ENCODE assay signal across 8 mouse cellular contexts in the genomic region with DNA sequence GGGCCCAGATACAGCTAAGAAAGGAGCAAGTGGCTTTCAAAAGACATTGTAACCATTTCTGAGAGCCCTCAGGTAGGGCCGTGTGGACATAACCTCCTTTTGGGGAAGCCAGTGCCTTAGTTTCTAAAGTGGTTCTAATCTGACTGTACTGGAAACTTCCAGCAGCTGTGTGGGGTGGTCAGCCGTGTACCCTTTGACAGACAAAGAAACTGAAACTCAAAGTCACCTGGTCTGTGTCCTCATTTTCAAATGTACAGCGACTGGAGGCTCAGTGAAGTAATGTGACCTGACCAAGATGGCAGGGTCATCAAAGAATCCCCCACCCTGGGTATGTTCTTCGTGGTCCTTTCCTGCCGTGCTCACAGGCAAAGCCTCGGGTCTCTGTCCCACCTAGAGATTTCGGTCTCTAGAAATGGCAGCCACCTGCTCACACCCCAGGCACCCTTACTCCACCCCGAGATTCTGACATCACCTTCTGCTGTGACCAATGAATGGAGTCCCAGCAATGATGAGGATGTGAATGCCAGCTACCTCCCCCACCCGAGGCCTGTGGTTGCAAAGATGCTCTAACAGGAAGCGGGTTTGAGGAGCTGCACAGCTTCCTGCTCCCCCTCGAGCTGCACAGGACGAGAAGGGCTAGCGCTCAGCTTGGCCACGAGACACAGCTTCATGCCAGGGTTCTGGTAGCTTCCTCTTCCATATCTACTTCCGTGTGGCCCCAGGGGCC. TPM values are rescaled to one million over a fixed set of nuclear protein-coding genes. Genes with fewer than 3 reads are reported as not detected.
DNase-seq lines count a peak whose midpoint lies in the region; ATAC-seq and TF ChIP-seq lines count a peak whose summit lies in the region.

Arhgap30 (plus strand) TSS at position 579 of the 727 bp plus-strand sequence.

- H3K27ac ChIP-seq in gastrocnemius, adult 2 months: peak within 1 kb of the TSS; percentile 54
- no peak within 1 kb of the TSS; the same call in 1 of the 2 replicates for H3K27ac ChIP-seq in lung, embryonic 16.5 days (ENCODE audit: low read length)
- H3K27ac ChIP-seq in stomach, embryonic 15.5 days: peak within 1 kb of the TSS; percentile 40; the same call in 1 of the 2 replicates
- H3K27ac ChIP-seq in forebrain, embryonic 14.5 days (ENCODE audit: low read depth, low read length): no peak within 1 kb of the TSS

- TF ChIP-seq CTCF in gastrocnemius, adult 2 months (IDR thresholded peaks at IDR 0.05): no peak

- no peaks in the 10 kb centered on the region for H3K9me3 ChIP-seq in lung, embryonic 16.5 days (ENCODE audit: control insufficient read depth, low read length)
- H3K9me3 ChIP-seq in stomach, embryonic 15.5 days: no peaks in the 10 kb centered on the region
- H3K9me3 ChIP-seq in forebrain, embryonic 14.5 days (replicated peaks; ENCODE audit: control insufficient read depth, low read length): no peaks in the 10 kb centered on the region

- no peaks in the 10 kb centered on the region for H3K27me3 ChIP-seq in lung, embryonic 16.5 days (ENCODE audit: control insufficient read depth, insufficient read depth, low read depth, low read length)
- H3K27me3 ChIP-seq in stomach, embryonic 15.5 days (replicated peaks): no peaks in the 10 kb centered on the region
- no peaks in the 10 kb centered on the region for H3K27me3 ChIP-seq in forebrain, embryonic 14.5 days (replicated peaks; ENCODE audit: control insufficient read depth, insufficient read depth, low read length)

- no peak within 1 kb of the TSS for H3K9ac ChIP-seq in lung, embryonic 16.5 days (ENCODE audit: low read length)
- no peak within 1 kb of the TSS for H3K9ac ChIP-seq in stomach, embryonic 15.5 days
- H3K9ac ChIP-seq in forebrain, embryonic 14.5 days (ENCODE audit: low read length): no peak within 1 kb of the TSS

- no peaks in the 10 kb centered on the region for H3K36me3 ChIP-seq in lung, embryonic 16.5 days (ENCODE audit: control insufficient read depth, insufficient read depth, low read length)
- H3K36me3 ChIP-seq in stomach, embryonic 15.5 days: no peaks in the 10 kb centered on the region
- no peaks in the 10 kb centered on the region for H3K36me3 ChIP-seq in forebrain, embryonic 14.5 days (ENCODE audit: control insufficient read depth, insufficient read depth, low read length)

- no peak within 1 kb of the TSS for H3K4me2 ChIP-seq in lung, embryonic 16.5 days (ENCODE audit: low read depth, low read length)
- H3K4me2 ChIP-seq in stomach, embryonic 15.5 days: no peak within 1 kb of the TSS
- H3K4me2 ChIP-seq in forebrain, embryonic 14.5 days (ENCODE audit: low read length): no peak within 1 kb of the TSS

- peak; percentile 86 for ATAC-seq in CD4-positive, CD25-positive, alpha-beta regulatory T cell, adult 4 months
- ATAC-seq in lung, embryonic 16.5 days (ENCODE audit: low read depth): 0 out of 2 replicates have a peak, but pooled peaks have one; percentile 35
- ATAC-seq in stomach, embryonic 15.5 days (ENCODE audit: insufficient read depth, low FRiP score, low read depth): peak; percentile 19; the same call in 1 of the 2 replicates
- ATAC-seq in forebrain, embryonic 14.5 days: no peak

- 69% methylated on average over 15 of the region's 15 CpGs for WGBS in lung, embryonic 16.5 days
- WGBS in stomach, embryonic 15.5 days: 76% methylated on average over 15 of the region's 15 CpGs
- 82% methylated on average over 15 of the region's 15 CpGs for WGBS in forebrain, embryonic 14.5 days

- peak; percentile 43 for DNase-seq in gastrocnemius, adult 2 months
- DNase-seq in gastrocnemius, adult 8-10 months (ENCODE audit: low spot score in 2 of 2): no peak
- DNase-seq in heart, adult 9 months (ENCODE audit: low spot score in 2 of 2): peak; percentile 49 to 82
- no peak for DNase-seq in forebrain, embryonic 14.5 days (ENCODE audit: low spot score)
- no peak for DNase-seq in retina, embryonic 14.5 days (ENCODE audit: low spot score)

- intact Hi-C loops in gastrocnemius, adult 2 months (cut with DNase I): no loop called here

- H3K4me1 ChIP-seq in lung, embryonic 16.5 days (replicated peaks; ENCODE audit: control insufficient read depth, insufficient read depth, low read length): no peaks in the 10 kb centered on the region
- H3K4me1 ChIP-seq in stomach, embryonic 15.5 days: 0 out of 2 replicates have a peak, but pooled peaks cover 4% of the 10 kb centered on the region
- no peaks in the 10 kb centered on the region for H3K4me1 ChIP-seq in forebrain, embryonic 14.5 days (ENCODE audit: control insufficient read depth, insufficient read depth, low read length)

- peak within 1 kb of the TSS; percentile 45 for H3K4me3 ChIP-seq in gastrocnemius, adult 2 months
- peak within 1 kb of the TSS; percentile 13; the same call in 1 of the 2 replicates for H3K4me3 ChIP-seq in lung, embryonic 16.5 days (ENCODE audit: low read length)
- peak within 1 kb of the TSS; percentile 13; the same call in 1 of the 2 replicates for H3K4me3 ChIP-seq in stomach, embryonic 15.5 days (replicated peaks)
- no peak within 1 kb of the TSS for H3K4me3 ChIP-seq in forebrain, embryonic 14.5 days (ENCODE audit: low read depth, low read length)

RNA-seq across cellular contexts. Expression of gene Arhgap30, which starts in this region (rescaled TPM):
- under 1 TPM; 0.38 to 0.73 TPM for total RNA-seq in gastrocnemius, adult 2 months (2021)
- total RNA-seq in gastrocnemius, adult 8-10 months (2022): under 1 TPM; 0.34 to 0.63 (median 0.44) TPM
- polyA plus RNA-seq in CD4-positive, CD25-positive, alpha-beta regulatory T cell, adult 4 months (2017; shearing (Covaris generic)): 10 to 100 TPM; 74.7 to 90.4 TPM
- polyA plus RNA-seq in lung, embryonic 16.5 days (2015; fragmentation: Nextera tagmentation; extraction: Ambion mirVana): 2.6 and 3.2 TPM in 2 replicates
- 2.9 and 3.0 TPM in 2 replicates for polyA plus RNA-seq in stomach, embryonic 15.5 days (2015; fragmentation: Nextera tagmentation; extraction: Ambion mirVana)
- polyA plus RNA-seq in forebrain, embryonic 14.5 days (2014; fragmentation: Nextera tagmentation; extraction: Ambion mirVana): 0.28 and 0.39 TPM in 2 replicates

Comparison
In these comparisons a context has a peak if more than half of its experiments do, and no peak if none do; other contexts are left out.
1. RNA of gene Arhgap30 (polyA plus RNA-seq): 74.7 to 90.4 TPM in CD4-positive, CD25-positive, alpha-beta regulatory T cell, adult 4 months; 2.9 to 3.0 TPM in stomach, embryonic 15.5 days, 2.6 to 3.2 TPM in lung, embryonic 16.5 days and 0.28 to 0.39 TPM in forebrain, embryonic 14.5 days; every median in the first group is over 10 times any median in the second.
2. Peak in DNase-seq, H3K4me3 ChIP-seq and H3K27ac ChIP-seq in gastrocnemius, adult 2 months; RNA of the gene not detected or under 1 TPM.
3. DNase-seq: peak in heart, adult 9 months (2 of 2); none in gastrocnemius, adult 8-10 months (0 of 2), forebrain, embryonic 14.5 days (single experiment) and retina, embryonic 14.5 days (single experiment).